Mouse (Mus musculus) cerebellum, adult 2 months (tissue): ENCODE measurements around the gene Gm17268.

ENCODE experiments used
- CTCF ChIP-seq: fragments of 200-500 bp; IDR thresholded peaks from 2 replicates; pipeline ENCODE4 v1.5.1; 2011; ENCODE audit warnings: low read depth, mild to moderate bottlenecking, control low read depth, low read length, moderate library complexity, borderline replicate concordance; ENCODE audit not compliant: insufficient read depth
- POLR2A ChIP-seq: fragments of 200-500 bp; IDR thresholded peaks from 2 replicates; pipeline ENCODE4 v1.6.1; 2011; ENCODE audit warnings: low read length, control low read depth, borderline replicate concordance; ENCODE audit not compliant: insufficient read depth

DNA sequence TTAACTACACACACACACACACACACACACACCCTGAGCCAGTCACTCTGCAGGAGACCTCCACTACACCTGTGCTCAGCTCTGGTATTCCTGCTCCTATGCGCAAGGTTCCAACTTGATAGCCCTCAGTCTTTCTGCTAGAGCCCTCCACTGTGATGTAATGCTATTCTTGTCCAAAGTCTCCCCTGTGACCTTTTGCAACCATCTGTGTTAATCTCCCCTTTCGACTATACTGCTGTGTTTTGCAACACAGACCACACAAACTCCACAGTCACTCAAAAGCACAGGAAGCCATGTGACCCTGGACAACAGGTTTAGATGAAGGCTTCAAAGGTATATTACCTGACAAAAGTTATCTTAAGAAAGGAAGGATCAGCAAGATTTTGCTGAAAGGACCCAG lies 25.1 kb upstream of the Gm17268 start:
- TF ChIP-seq CTCF = no peak
- TF ChIP-seq POLR2A = no peak
